Mouse (Mus musculus): Measurements from ENCODE around the gene Spag4.

GRCm38 (mm10) chr2:156018106-156018505 is 46.9 kb upstream of the Spag4 start:
- TF ChIP-seq CTCF (IDR thresholded peaks at IDR 0.05; ENCODE audit: borderline replicate concordance, extremely low read depth, insufficient read depth, insufficient read length) (no peak), POLR2A (IDR thresholded peaks at IDR 0.05; ENCODE audit: borderline replicate concordance, extremely low read depth, insufficient read depth, insufficient read length, poor library complexity, severe bottlenecking) (no peak)

Measured in brain, embryonic 14.5 days (tissue).